Mouse (Mus musculus) ES-Bruce4 (cell line): Measurements from ENCODE around the gene Nrxn3. TPM values are rescaled to one million over a fixed set of nuclear protein-coding genes. Genes with fewer than 3 reads are reported as not detected.

ENCODE experiments used
- H3K27ac ChIP-seq: 2 replicates; pipeline ENCODE4 v1.5.1; 2012; ENCODE audit warnings: low read length, inconsistent platforms; ENCODE audit not compliant: insufficient read depth
- H3K27me3 ChIP-seq: 2 replicates; pipeline ENCODE4 v1.6.1; 2012; ENCODE audit warnings: mild to moderate bottlenecking, low read length, inconsistent platforms; ENCODE audit not compliant: control insufficient read depth, poor library complexity, insufficient read depth, severe bottlenecking
- H3K36me3 ChIP-seq: 2 replicates; pipeline ENCODE4 v1.6.1; 2012; ENCODE audit warnings: inconsistent platforms, mild to moderate bottlenecking, low read length, moderate library complexity; ENCODE audit not compliant: control insufficient read depth, poor library complexity, insufficient read depth, severe bottlenecking
- H3K4me1 ChIP-seq: one replicate; pipeline ENCODE4 v1.8.1; 2011; ENCODE audit warnings: low read length; ENCODE audit not compliant: control insufficient read depth, insufficient read depth
- H3K4me3 ChIP-seq: 2 replicates; pipeline ENCODE4 v1.5.1; 2011; ENCODE audit warnings: low read depth, mild to moderate bottlenecking, low read length
- H3K9ac ChIP-seq: 2 replicates; pipeline ENCODE4 v1.6.1; 2012; ENCODE audit warnings: low read depth, mild to moderate bottlenecking, inconsistent platforms; ENCODE audit not compliant: poor library complexity, severe bottlenecking
- H3K9me3 ChIP-seq: replicated peaks from 2 replicates; pipeline ENCODE4 v1.6.1; 2012; ENCODE audit warnings: mild to moderate bottlenecking, low read length, inconsistent platforms; ENCODE audit not compliant: control insufficient read depth, poor library complexity, insufficient read depth, severe bottlenecking
- CTCF ChIP-seq: IDR thresholded peaks from one replicate; pipeline ENCODE4 v1.8.1; 2011; ENCODE audit warnings: low read depth, low read length
- EP300 ChIP-seq: IDR thresholded peaks from 2 replicates; pipeline ENCODE4 v1.6.1; 2011; ENCODE audit warnings: low read depth, low read length; ENCODE audit not compliant: insufficient read depth
- POLR2A ChIP-seq: IDR thresholded peaks from one replicate; pipeline ENCODE4 v1.8.1; 2011; ENCODE audit warnings: low read length; ENCODE audit not compliant: insufficient read depth
- polyA plus RNA-seq: library from polyadenylated mRNA; stranded (reverse); fragments of >200 nt; gene quantifications from 2 replicates; pipeline ENCODE4 v1.2.4, GENCODE M21; 2011; ENCODE audit warnings: low read depth; ENCODE audit not compliant: missing spikeins, insufficient read depth, insufficient read length

The Nrxn3 gene
- polyA plus RNA-seq, 1 experiment = not detected

GRCm38 (mm10) chr12:88976621-88977020, 253.9 kb downstream of the Nrxn3 start:
- no peaks in the 10 kb centered on the region; the same call in 1 of the 2 replicates for H3K27me3 ChIP-seq
- H3K27ac ChIP-seq = no peak overlapping the region
- H3K9ac ChIP-seq = no peak overlapping the region
- no peak overlapping the region for H3K4me3 ChIP-seq
- H3K36me3 ChIP-seq = no peaks in the 10 kb centered on the region
- no peaks in the 10 kb centered on the region for H3K9me3 ChIP-seq
- TF ChIP-seq POLR2A (no peak), EP300 (no peak), CTCF (no peak)
- no peaks in the 10 kb centered on the region for H3K4me1 ChIP-seq

- H3K9ac ChIP-seq = no peak overlapping the region
- no peaks in the 10 kb centered on the region for H3K27me3 ChIP-seq
- no peak overlapping the region for H3K4me3 ChIP-seq
- no peaks in the 10 kb centered on the region for H3K36me3 ChIP-seq
- no peaks in the 10 kb centered on the region for H3K9me3 ChIP-seq
- TF ChIP-seq CTCF (no peak), POLR2A (no peak), EP300 (no peak)
- no peaks in the 10 kb centered on the region for H3K4me1 ChIP-seq
- H3K27ac ChIP-seq = no peak overlapping the region
Observed at GRCm38 (mm10) chr12:88983688-88984330, 261.1 kb downstream of the Nrxn3 start.

GRCm38 (mm10) chr12:88984375-88984774, 261.7 kb downstream of the Nrxn3 start:
- H3K36me3 ChIP-seq = no peaks in the 10 kb centered on the region
- H3K9ac ChIP-seq = no peak overlapping the region
- no peak overlapping the region for H3K27ac ChIP-seq
- H3K9me3 ChIP-seq = no peaks in the 10 kb centered on the region
- H3K27me3 ChIP-seq = no peaks in the 10 kb centered on the region
- no peaks in the 10 kb centered on the region for H3K4me1 ChIP-seq
- no peak for TF ChIP-seq EP300
- no peak for TF ChIP-seq CTCF
- TF ChIP-seq POLR2A = no peak
- no peak overlapping the region for H3K4me3 ChIP-seq

- H3K9ac ChIP-seq = no peak overlapping the region
- H3K27me3 ChIP-seq = no peaks in the 10 kb centered on the region
- no peaks in the 10 kb centered on the region for H3K4me1 ChIP-seq
- TF ChIP-seq EP300 (no peak), CTCF (no peak), POLR2A (no peak)
- no peaks in the 10 kb centered on the region for H3K36me3 ChIP-seq
- no peak overlapping the region for H3K27ac ChIP-seq
- no peak overlapping the region for H3K4me3 ChIP-seq
- no peaks in the 10 kb centered on the region for H3K9me3 ChIP-seq
Observed at GRCm38 (mm10) chr12:88984804-88985203, 262.1 kb downstream of the Nrxn3 start.

- Histone ChIP-seq H3K9ac (no peak overlapping the region), H3K27ac (no peak overlapping the region), H3K27me3 (no peaks in the 10 kb centered on the region), H3K4me1 (no peaks in the 10 kb centered on the region), H3K4me3 (no peak overlapping the region), H3K9me3 (no peaks in the 10 kb centered on the region), H3K36me3 (no peaks in the 10 kb centered on the region)
- TF ChIP-seq EP300 (no peak), POLR2A (no peak), CTCF (no peak)
Observed at GRCm38 (mm10) chr12:88987046-88987445, 264.4 kb downstream of the Nrxn3 start.

GRCm38 (mm10) chr12:88990753-88991152, 268.1 kb downstream of the Nrxn3 start:
- H3K9ac ChIP-seq = no peak overlapping the region
- H3K27ac ChIP-seq = no peak overlapping the region
- H3K36me3 ChIP-seq = no peaks in the 10 kb centered on the region
- TF ChIP-seq POLR2A = no peak
- no peak for TF ChIP-seq CTCF
- no peak for TF ChIP-seq EP300
- no peaks in the 10 kb centered on the region for H3K9me3 ChIP-seq
- no peak overlapping the region for H3K4me3 ChIP-seq
- H3K27me3 ChIP-seq = no peaks in the 10 kb centered on the region
- H3K4me1 ChIP-seq = no peaks in the 10 kb centered on the region
